Mouse (Mus musculus): ENCODE data around the gene Il6st. TPM values are rescaled to one million over a fixed set of nuclear protein-coding genes. Genes with fewer than 3 reads are reported as not detected.

Gene Il6st
- polyA plus RNA-seq, 1 experiment from 2014 or later = 37.4 TPM

- no peak for ATAC-seq (ENCODE audit: insufficient read depth, low FRiP score, low read depth)
- H3K36me3 ChIP-seq = no peaks in the 10 kb centered on the region
- H3K4me2 ChIP-seq = no peak overlapping the region
- no peaks in the 10 kb centered on the region for H3K9me3 ChIP-seq
- peaks cover 9% of the 10 kb centered on the region; the same call in 1 of the 2 replicates for H3K4me1 ChIP-seq
- no peaks in the 10 kb centered on the region for H3K27me3 ChIP-seq (replicated peaks)
- 83% methylated on average over 5 of the region's 5 CpGs for WGBS
- H3K27ac ChIP-seq = no peak overlapping the region
- H3K4me3 ChIP-seq (replicated peaks) = no peak overlapping the region
- H3K9ac ChIP-seq = no peak overlapping the region
These were observed 5.6 kb downstream of the Il6st start for GRCm38 (mm10) chr13:112469491-112469890.

GRCm38 (mm10) chr13:112471201-112471600 is 7.3 kb downstream of the Il6st start:
- no peaks in the 10 kb centered on the region for H3K27me3 ChIP-seq (replicated peaks)
- peaks cover 10% of the 10 kb centered on the region for H3K36me3 ChIP-seq
- peaks cover 6% of the 10 kb centered on the region; the same call in 1 of the 2 replicates for H3K4me1 ChIP-seq
- no peak overlapping the region for H3K4me2 ChIP-seq
- WGBS = 86% methylated on average over 9 of the region's 9 CpGs
- H3K4me3 ChIP-seq (replicated peaks) = no peak overlapping the region
- no peak for ATAC-seq (ENCODE audit: insufficient read depth, low FRiP score, low read depth)
- H3K9me3 ChIP-seq = no peaks in the 10 kb centered on the region
- no peak overlapping the region for H3K9ac ChIP-seq
- no peak overlapping the region for H3K27ac ChIP-seq

GRCm38 (mm10) chr13:112472401-112473023 is 8.6 kb downstream of the Il6st start:
- no peak overlapping the region for H3K4me2 ChIP-seq
- 85% methylated on average over 19 of the region's 19 CpGs for WGBS
- H3K9me3 ChIP-seq = no peaks in the 10 kb centered on the region
- peaks cover 13% of the 10 kb centered on the region for H3K36me3 ChIP-seq
- no peak overlapping the region for H3K27ac ChIP-seq
- no peaks in the 10 kb centered on the region for H3K27me3 ChIP-seq (replicated peaks)
- no peak overlapping the region for H3K4me3 ChIP-seq (replicated peaks)
- H3K4me1 ChIP-seq = no peaks in the 10 kb centered on the region
- H3K9ac ChIP-seq = no peak overlapping the region
- no peak for ATAC-seq (ENCODE audit: insufficient read depth, low FRiP score, low read depth)

GRCm38 (mm10) chr13:112473757-112474755 is 10.2 kb downstream of the Il6st start:
- Histone ChIP-seq H3K4me1 (no peaks in the 10 kb centered on the region), H3K27me3 (replicated peaks) (no peaks in the 10 kb centered on the region), H3K4me3 (replicated peaks) (no peak overlapping the region), H3K9me3 (no peaks in the 10 kb centered on the region), H3K36me3 (peaks cover 16% of the 10 kb centered on the region), H3K9ac (no peak overlapping the region), H3K27ac (no peak overlapping the region), H3K4me2 (no peak overlapping the region)
- WGBS = 60% methylated on average over 21 of the region's 21 CpGs
- ATAC-seq (ENCODE audit: insufficient read depth, low FRiP score, low read depth) = no peak

- H3K9me3 ChIP-seq = no peaks in the 10 kb centered on the region
- no peaks in the 10 kb centered on the region for H3K4me1 ChIP-seq
- 79% methylated on average over 7 of the region's 7 CpGs for WGBS
- no peak overlapping the region for H3K9ac ChIP-seq
- H3K27ac ChIP-seq = no peak overlapping the region
- no peak overlapping the region for H3K4me2 ChIP-seq
- H3K27me3 ChIP-seq (replicated peaks) = no peaks in the 10 kb centered on the region
- H3K4me3 ChIP-seq (replicated peaks) = no peak overlapping the region
- ATAC-seq (ENCODE audit: insufficient read depth, low FRiP score, low read depth) = no peak
- peaks cover 33% of the 10 kb centered on the region for H3K36me3 ChIP-seq
These were observed 15.2 kb downstream of the Il6st start for GRCm38 (mm10) chr13:112479032-112479431.

GRCm38 (mm10) chr13:112479926-112480325 is 16.1 kb downstream of the Il6st start:
- Histone ChIP-seq H3K9me3 (no peaks in the 10 kb centered on the region), H3K9ac (no peak overlapping the region), H3K4me3 (replicated peaks) (no peak overlapping the region), H3K4me1 (no peaks in the 10 kb centered on the region), H3K27me3 (replicated peaks) (no peaks in the 10 kb centered on the region), H3K4me2 (no peak overlapping the region), H3K36me3 (peaks cover 38% of the 10 kb centered on the region), H3K27ac (no peak overlapping the region)
- 87% methylated on average over 15 of the region's 15 CpGs for WGBS
- no peak for ATAC-seq (ENCODE audit: insufficient read depth, low FRiP score, low read depth)

- 91% methylated on average over 5 of the region's 5 CpGs for whole genome bisulfite sequencing
These were observed 18.7 kb downstream of the Il6st start for GRCm38 (mm10) chr13:112482525-112482924.

GRCm38 (mm10) chr13:112483015-112483414 is 19.1 kb downstream of the Il6st start:
- Histone ChIP-seq H3K4me1 (no peaks in the 10 kb centered on the region), H3K36me3 (peaks cover 40% of the 10 kb centered on the region), H3K27me3 (replicated peaks) (no peaks in the 10 kb centered on the region), H3K9ac (no peak overlapping the region), H3K4me2 (no peak overlapping the region), H3K9me3 (no peaks in the 10 kb centered on the region), H3K27ac (no peak overlapping the region), H3K4me3 (replicated peaks) (no peak overlapping the region)
- WGBS = 73% methylated on average over 7 of the region's 7 CpGs
- no peak for ATAC-seq (ENCODE audit: insufficient read depth, low FRiP score, low read depth)

More at GRCm38 (mm10) chr13:112482525-112482924, 18.7 kb downstream of the Il6st start:
- Histone ChIP-seq H3K9me3 (no peaks in the 10 kb centered on the region), H3K9ac (no peak overlapping the region), H3K4me3 (replicated peaks) (no peak overlapping the region), H3K4me1 (no peaks in the 10 kb centered on the region), H3K27me3 (replicated peaks) (no peaks in the 10 kb centered on the region), H3K27ac (no peak overlapping the region), H3K4me2 (no peak overlapping the region), H3K36me3 (peaks cover 43% of the 10 kb centered on the region)
- no peak for ATAC-seq (ENCODE audit: insufficient read depth, low FRiP score, low read depth)

GRCm38 (mm10) chr13:112486236-112486635 is 22.4 kb downstream of the Il6st start:
- Histone ChIP-seq H3K9ac (no peak overlapping the region), H3K36me3 (peaks cover 42% of the 10 kb centered on the region), H3K27ac (no peak overlapping the region), H3K4me3 (replicated peaks) (no peak overlapping the region), H3K4me1 (no peaks in the 10 kb centered on the region), H3K27me3 (replicated peaks) (no peaks in the 10 kb centered on the region), H3K4me2 (no peak overlapping the region), H3K9me3 (no peaks in the 10 kb centered on the region)
- ATAC-seq (ENCODE audit: insufficient read depth, low FRiP score, low read depth) = no peak
- 94% methylated on average over 5 of the region's 5 CpGs for WGBS

GRCm38 (mm10) chr13:112486676-112487075 is 22.8 kb downstream of the Il6st start:
- Histone ChIP-seq H3K9me3 (no peaks in the 10 kb centered on the region), H3K36me3 (peaks cover 42% of the 10 kb centered on the region), H3K27me3 (replicated peaks) (no peaks in the 10 kb centered on the region), H3K27ac (no peak overlapping the region), H3K4me2 (no peak overlapping the region), H3K4me1 (no peaks in the 10 kb centered on the region), H3K4me3 (replicated peaks) (no peak overlapping the region), H3K9ac (no peak overlapping the region)
- ATAC-seq (ENCODE audit: insufficient read depth, low FRiP score, low read depth) = no peak
- WGBS = 93% methylated on average over 5 of the region's 5 CpGs

- no peak for ATAC-seq (ENCODE audit: insufficient read depth, low FRiP score, low read depth)
- WGBS = 87% methylated on average over 3 of the region's 3 CpGs
- peaks cover 33% of the 10 kb centered on the region for H3K36me3 ChIP-seq
These were observed 26.2 kb downstream of the Il6st start for GRCm38 (mm10) chr13:112490036-112490435.

GRCm38 (mm10) chr13:112491636-112492284 is 27.9 kb downstream of the Il6st start:
- WGBS = 84% methylated on average over 14 of the region's 14 CpGs

More at GRCm38 (mm10) chr13:112490036-112490435, 26.2 kb downstream of the Il6st start:
- Histone ChIP-seq H3K4me1 (no peaks in the 10 kb centered on the region), H3K27me3 (replicated peaks) (no peaks in the 10 kb centered on the region), H3K9ac (no peak overlapping the region), H3K27ac (no peak overlapping the region), H3K9me3 (no peaks in the 10 kb centered on the region), H3K4me3 (replicated peaks) (no peak overlapping the region), H3K4me2 (no peak overlapping the region)

More at GRCm38 (mm10) chr13:112491636-112492284, 27.9 kb downstream of the Il6st start:
- ATAC-seq (ENCODE audit: insufficient read depth, low FRiP score, low read depth) = no peak
- no peak overlapping the region for H3K9ac ChIP-seq
- H3K4me1 ChIP-seq = no peaks in the 10 kb centered on the region
- H3K4me2 ChIP-seq = no peak overlapping the region
- H3K36me3 ChIP-seq = peaks cover 19% of the 10 kb centered on the region
- no peaks in the 10 kb centered on the region for H3K27me3 ChIP-seq (replicated peaks)
- no peak overlapping the region for H3K4me3 ChIP-seq (replicated peaks)
- H3K27ac ChIP-seq = no peak overlapping the region
- no peaks in the 10 kb centered on the region for H3K9me3 ChIP-seq
